In the genomic region with DNA sequence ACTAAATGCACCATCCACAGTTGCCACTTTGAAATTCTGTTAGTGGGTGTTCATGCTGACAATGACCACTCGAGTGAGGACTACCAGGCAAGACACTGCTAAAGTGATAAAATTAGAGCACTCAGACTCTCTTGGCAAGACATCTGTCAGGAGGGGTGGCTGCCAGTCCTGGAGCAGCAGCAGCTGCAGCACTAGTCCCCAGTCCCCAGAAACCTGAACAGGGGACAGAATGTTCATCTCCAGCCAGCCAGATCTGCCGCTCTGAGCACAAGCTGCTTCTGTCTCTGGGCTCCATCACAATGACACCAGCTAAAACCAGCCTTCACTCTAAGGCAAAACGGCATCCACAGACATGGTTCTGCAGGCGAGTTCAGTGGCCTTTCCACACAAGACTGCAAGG, we compare ENCODE assay signal across 7 mouse cellular contexts. TPM values are rescaled to one million over a fixed set of nuclear protein-coding genes. Genes with fewer than 3 reads are reported as not detected.
A peak's percentile ranks its signal among the peaks of the same experiment; 100 is the strongest.
DNase-seq lines count a peak whose midpoint lies in the region; ATAC-seq and TF ChIP-seq lines count a peak whose summit lies in the region.

No protein-coding gene starts in this region.

- H3K27me3 ChIP-seq in thymus, adult 2 months (ENCODE audit: control insufficient read depth, insufficient read depth, low read length) = no peaks in the 10 kb centered on the region

- no peaks in the 10 kb centered on the region; the same call in 1 of the 2 replicates for H3K36me3 ChIP-seq in thymus, adult 2 months (ENCODE audit: control insufficient read depth, insufficient read depth, low read length)

- no peak overlapping the region for H3K4me3 ChIP-seq in thymus, adult 2 months (ENCODE audit: control insufficient read depth, insufficient read depth, low read length)

- 84% methylated on average over 4 of the region's 4 CpGs for WGBS in thymus, adult 2 months

- no peak for TF ChIP-seq POLR2A in thymus, adult 2 months (IDR thresholded peaks at IDR 0.05; ENCODE audit: control insufficient read depth, extremely low read depth, insufficient read depth, low read length, poor library complexity)

- peak; percentile 27 for DNase-seq in thymus, postnatal 4 days
- no peak for DNase-seq in thymus, adult 2 months
- DNase-seq in gastrocnemius, postnatal 10 days = peak; percentile 63
- DNase-seq in layer of hippocampus, adult 9-11 months = peak; percentile 72
- DNase-seq in retina, postnatal 1 day = no peak
- no peak for DNase-seq in natural killer cell, adult 2 months (ENCODE audit: low spot score in 2 of 2)

- H3K27ac ChIP-seq in thymus, adult 2 months (ENCODE audit: control insufficient read depth, insufficient read depth, low read length) = no peak overlapping the region

- no peak for ATAC-seq in CD4-positive, CD25-positive, alpha-beta regulatory T cell, adult 4 months

- H3K4me1 ChIP-seq in thymus, adult 2 months (replicated peaks; ENCODE audit: control insufficient read depth, insufficient read depth, low read length) = peaks cover 14% of the 10 kb centered on the region

- TF ChIP-seq CTCF in thymus, adult 2 months (IDR thresholded peaks at IDR 0.05; ENCODE audit: borderline replicate concordance, control insufficient read depth, extremely low read depth, insufficient read depth, low read length, poor library complexity) = no peak

RNA-seq across cellular contexts. Expression of gene Ube2e1, which starts 28.4 kb away (rescaled TPM):
- polyA plus RNA-seq in thymus, adult 2 months (2012; rRNA removed) = 45.5 and 52.5 TPM in 2 replicates
- 100 to 1,000 TPM; 113 to 129 TPM for total RNA-seq in gastrocnemius, postnatal 10 days (2021)
- 10 to 100 TPM; 36.7 to 70.3 TPM for polyA plus RNA-seq in CD4-positive, CD25-positive, alpha-beta regulatory T cell, adult 4 months (2017; shearing (Covaris generic))

RNA-seq across cellular contexts. Expression of gene Rpl15, which starts 32.1 kb away (rescaled TPM):
- 405 and 467 TPM in 2 replicates for polyA plus RNA-seq in thymus, adult 2 months (2012; rRNA removed)
- 100 to 1,000 TPM; 921 to 934 TPM for total RNA-seq in gastrocnemius, postnatal 10 days (2021)
- polyA plus RNA-seq in CD4-positive, CD25-positive, alpha-beta regulatory T cell, adult 4 months (2017; shearing (Covaris generic)) = 1,000 to 10,000 TPM in 1 of 2 experiments, 100 to 1,000 TPM in 1; 891 to 1,133 TPM

RNA-seq across cellular contexts. Expression of gene Nkiras1, which starts 32.3 kb away (rescaled TPM):
- polyA plus RNA-seq in thymus, adult 2 months (2012; rRNA removed) = 4.6 and 4.7 TPM in 2 replicates
- total RNA-seq in gastrocnemius, postnatal 10 days (2021) = 10 to 100 TPM; 38.4 to 40.6 TPM
- polyA plus RNA-seq in CD4-positive, CD25-positive, alpha-beta regulatory T cell, adult 4 months (2017; shearing (Covaris generic)) = 10 to 100 TPM; 31.7 to 35.4 TPM

Comparison
In these comparisons a context has a peak if more than half of its experiments do, and no peak if none do; other contexts are left out.
1. DNase-seq: peak in thymus, postnatal 4 days (single experiment), gastrocnemius, postnatal 10 days (single experiment) and layer of hippocampus, adult 9-11 months (single experiment); none in thymus, adult 2 months (single experiment), retina, postnatal 1 day (single experiment) and natural killer cell, adult 2 months (0 of 2).